Mouse (Mus musculus): Measurements from ENCODE around the gene Mrpl49. TPM values are rescaled to one million over a fixed set of nuclear protein-coding genes. Genes with fewer than 3 reads are reported as not detected.

Gene Mrpl49
- polyA plus RNA-seq, 1 experiment from 2014 or later: 98.6 TPM

Small RNAs within 50 kb of the gene (microRNA-seq; reads per million reads assigned to microRNA genes)
- gene Mir6988: 0.92 reads per million

Other genes with a start within 250 kb of the Mrpl49 start
- gene Frmd8, start 182.5 kb downstream of the Mrpl49 start, polyA plus RNA-seq (2014; fragmentation: Nextera tagmentation; extraction: Ambion mirVana): 21.2 and 24.4 TPM in 2 replicates
- 1.5 TPM in 2 replicates for gene Slc25a45, start 180.0 kb downstream of the Mrpl49 start, polyA plus RNA-seq (2014; fragmentation: Nextera tagmentation; extraction: Ambion mirVana)
- gene Tigd3, start 163.6 kb downstream of the Mrpl49 start, polyA plus RNA-seq (2014; fragmentation: Nextera tagmentation; extraction: Ambion mirVana): 4.7 and 5.1 TPM in 2 replicates
- gene Dpf2, start 144.8 kb downstream of the Mrpl49 start, polyA plus RNA-seq (2014; fragmentation: Nextera tagmentation; extraction: Ambion mirVana): 209 and 218 TPM in 2 replicates
- 1.5 and 2.2 TPM in 2 replicates for gene Cdc42ep2, start 133.0 kb downstream of the Mrpl49 start, polyA plus RNA-seq (2014; fragmentation: Nextera tagmentation; extraction: Ambion mirVana)
- 109 and 111 TPM in 2 replicates for gene Pola2, start 93.6 kb downstream of the Mrpl49 start, polyA plus RNA-seq (2014; fragmentation: Nextera tagmentation; extraction: Ambion mirVana)
- not detected in 2 replicates for gene Slc22a20, start 71.6 kb downstream of the Mrpl49 start, polyA plus RNA-seq (2014; fragmentation: Nextera tagmentation; extraction: Ambion mirVana)
- 3.6 and 4.5 TPM in 2 replicates for gene Capn1, start 41.9 kb downstream of the Mrpl49 start, polyA plus RNA-seq (2014; fragmentation: Nextera tagmentation; extraction: Ambion mirVana)
- gene Syvn1, start 11.2 kb downstream of the Mrpl49 start, polyA plus RNA-seq (2014; fragmentation: Nextera tagmentation; extraction: Ambion mirVana): 30.3 and 32.2 TPM in 2 replicates
- 894 and 914 TPM in 2 replicates for gene Fau, start 59 bp upstream of the Mrpl49 start, polyA plus RNA-seq (2014; fragmentation: Nextera tagmentation; extraction: Ambion mirVana)
- 37.8 and 40.3 TPM in 2 replicates for gene Znhit2, start 3.4 kb upstream of the Mrpl49 start, polyA plus RNA-seq (2014; fragmentation: Nextera tagmentation; extraction: Ambion mirVana)
- gene Tm7sf2, start 10.6 kb upstream of the Mrpl49 start, polyA plus RNA-seq (2014; fragmentation: Nextera tagmentation; extraction: Ambion mirVana): 21.6 and 25.2 TPM in 2 replicates
- 50.7 and 52.1 TPM in 2 replicates for gene Vps51, start 19.4 kb upstream of the Mrpl49 start, polyA plus RNA-seq (2014; fragmentation: Nextera tagmentation; extraction: Ambion mirVana)
- not detected in 2 replicates for gene Tmem262, start 22.2 kb upstream of the Mrpl49 start, polyA plus RNA-seq (2014; fragmentation: Nextera tagmentation; extraction: Ambion mirVana)
- 2.1 and 2.9 TPM in 2 replicates for gene Gm28374, start 24.5 kb upstream of the Mrpl49 start, polyA plus RNA-seq (2014; fragmentation: Nextera tagmentation; extraction: Ambion mirVana)
- gene Zfpl1, start 27.2 kb upstream of the Mrpl49 start, polyA plus RNA-seq (2014; fragmentation: Nextera tagmentation; extraction: Ambion mirVana): 73.5 and 82.1 TPM in 2 replicates
- gene Cdca5, start 27.2 kb upstream of the Mrpl49 start, polyA plus RNA-seq (2014; fragmentation: Nextera tagmentation; extraction: Ambion mirVana): 60.5 and 63.8 TPM in 2 replicates
- gene AC131692.1, start 36.6 kb upstream of the Mrpl49 start, polyA plus RNA-seq (2014; fragmentation: Nextera tagmentation; extraction: Ambion mirVana): 0.70 TPM in 1 of 2 replicates, not detected in the other
- gene Naaladl1, start 48.0 kb upstream of the Mrpl49 start, polyA plus RNA-seq (2014; fragmentation: Nextera tagmentation; extraction: Ambion mirVana): 0.47 and 0.87 TPM in 2 replicates
- gene Sac3d1, start 60.9 kb upstream of the Mrpl49 start, polyA plus RNA-seq (2014; fragmentation: Nextera tagmentation; extraction: Ambion mirVana): 65.4 and 65.8 TPM in 2 replicates
- 27.1 and 27.7 TPM in 2 replicates for gene Snx15, start 70.5 kb upstream of the Mrpl49 start, polyA plus RNA-seq (2014; fragmentation: Nextera tagmentation; extraction: Ambion mirVana)
- not detected in 2 replicates for gene Batf2, start 83.2 kb upstream of the Mrpl49 start, polyA plus RNA-seq (2014; fragmentation: Nextera tagmentation; extraction: Ambion mirVana)
- gene Arl2, start 83.8 kb upstream of the Mrpl49 start, polyA plus RNA-seq (2014; fragmentation: Nextera tagmentation; extraction: Ambion mirVana): 66.8 and 68.0 TPM in 2 replicates
- gene Majin, start 126.6 kb upstream of the Mrpl49 start, polyA plus RNA-seq (2014; fragmentation: Nextera tagmentation; extraction: Ambion mirVana): not detected in 2 replicates
- 2.0 and 2.4 TPM in 2 replicates for gene Gpha2, start 168.6 kb upstream of the Mrpl49 start, polyA plus RNA-seq (2014; fragmentation: Nextera tagmentation; extraction: Ambion mirVana)
- gene Ppp2r5b, start 178.1 kb upstream of the Mrpl49 start, polyA plus RNA-seq (2014; fragmentation: Nextera tagmentation; extraction: Ambion mirVana): 18.6 and 19.2 TPM in 2 replicates
- 8.9 and 10.5 TPM in 2 replicates for gene Atg2a, start 183.9 kb upstream of the Mrpl49 start, polyA plus RNA-seq (2014; fragmentation: Nextera tagmentation; extraction: Ambion mirVana)
- 56.1 and 59.3 TPM in 2 replicates for gene Ehd1, start 218.9 kb upstream of the Mrpl49 start, polyA plus RNA-seq (2014; fragmentation: Nextera tagmentation; extraction: Ambion mirVana)
- 0.54 and 0.69 TPM in 2 replicates for gene Cdc42bpg, start 248.7 kb upstream of the Mrpl49 start, polyA plus RNA-seq (2014; fragmentation: Nextera tagmentation; extraction: Ambion mirVana)

All from limb, embryonic 11.5 days (tissue).